Mouse (Mus musculus): ENCODE data around the gene Prm3.

GRCm38 (mm10) chr16:10837903-10838302 is 47.2 kb upstream of the Prm3 start:
- 0 out of 2 replicates have a peak, but pooled peaks have one; percentile 25 for TF ChIP-seq POLR2A (IDR thresholded peaks at IDR 0.05; ENCODE audit: control insufficient read depth, extremely low read depth, insufficient read depth, low read length, poor library complexity)
- TF ChIP-seq CTCF (IDR thresholded peaks at IDR 0.05; ENCODE audit: borderline replicate concordance, control insufficient read depth, extremely low read depth, insufficient read depth, low read length, poor library complexity): no peak

Data from thymus, adult 2 months (tissue).